12 mouse cellular contexts compared by ENCODE assay signal in genomic region chr5:121187580-121188001, GRCm38 (mm10). TPM values are rescaled to one million over a fixed set of nuclear protein-coding genes. Genes with fewer than 3 reads are reported as not detected.
DNase-seq lines count a peak whose midpoint lies in the region; ATAC-seq and TF ChIP-seq lines count a peak whose summit lies in the region.
"Had no signal": no experiment of that assay in that cellular context is flagged by ENCODE, and none has a peak within 500 bp of the region (broad histone marks: within the 10 kb centered on the region; RNA-seq: fewer than 3 reads in every experiment).

No protein-coding gene starts in this region.

- no peak for TF ChIP-seq EP300 in liver, postnatal 0 days (IDR thresholded peaks at IDR 0.05; ENCODE audit: low read depth)

- peaks cover 49% of the 10 kb centered on the region for H3K4me1 ChIP-seq in liver, embryonic 11.5 days (replicated peaks; ENCODE audit: control insufficient read depth, insufficient read depth, low read length)
- peaks cover 42% of the 10 kb centered on the region for H3K4me1 ChIP-seq in liver, postnatal 0 days (ENCODE audit: insufficient read depth)

- H3K4me3 ChIP-seq in liver, embryonic 11.5 days (ENCODE audit: low read depth, low read length) = no peak overlapping the region
- H3K4me3 ChIP-seq in liver, postnatal 0 days (ENCODE audit: low read depth, low read length) = no peak overlapping the region
- H3K4me3 ChIP-seq: limb, embryonic 10.5 days had no signal

- H3K36me3 ChIP-seq in liver, embryonic 11.5 days (ENCODE audit: control insufficient read depth, insufficient read depth, low read length) = no peaks in the 10 kb centered on the region; the same call in 1 of the 2 replicates
- no peaks in the 10 kb centered on the region for H3K36me3 ChIP-seq in liver, postnatal 0 days (replicated peaks; ENCODE audit: insufficient read depth, low read length)

- H3K4me2 ChIP-seq in liver, embryonic 11.5 days = peak overlapping the region; percentile 9; the same call in 1 of the 2 replicates
- H3K4me2 ChIP-seq in liver, postnatal 0 days (ENCODE audit: low read depth, low read length) = no peak overlapping the region

- H3K9me3 ChIP-seq in liver, embryonic 11.5 days (ENCODE audit: control insufficient read depth, low read length) = no peaks in the 10 kb centered on the region
- no peaks in the 10 kb centered on the region for H3K9me3 ChIP-seq in liver, postnatal 0 days (ENCODE audit: low read length)
- H3K9me3 ChIP-seq: limb, embryonic 10.5 days had no signal

- no peaks in the 10 kb centered on the region for H3K27me3 ChIP-seq in liver, embryonic 11.5 days (replicated peaks; ENCODE audit: control insufficient read depth, insufficient read depth, low read length)
- H3K27me3 ChIP-seq in liver, postnatal 0 days (ENCODE audit: insufficient read depth, low read length) = no peaks in the 10 kb centered on the region

- DNase-seq in cerebellum, adult 9-11 months = peak; percentile 50
- DNase-seq in cerebellum, postnatal 25 days = no peak
- DNase-seq in liver, embryonic 11.5 days (ENCODE audit: low spot score) = no peak
- DNase-seq in liver, postnatal 0 days = no peak
- peak; percentile 78 to 88 for DNase-seq in heart, adult 18-20 months
- peak; percentile 45 to 67 for DNase-seq in heart, postnatal 36 days
- DNase-seq in embryo, embryonic 10 days (ENCODE audit: low spot score) = no peak
- DNase-seq in frontal cortex, postnatal 10 days (ENCODE audit: low spot score in 2 of 2) = no peak

- WGBS in liver, embryonic 11.5 days = 88% methylated on average over 8 of the region's 8 CpGs
- WGBS in liver, postnatal 0 days (ENCODE audit: insufficient replicate concordance) = 82% methylated on average over 8 of the region's 8 CpGs

- no peak overlapping the region for H3K27ac ChIP-seq in liver, embryonic 11.5 days (ENCODE audit: low read depth, low read length)
- H3K27ac ChIP-seq in liver, postnatal 0 days (ENCODE audit: low read depth) = no peak overlapping the region
- H3K27ac ChIP-seq: limb, embryonic 10.5 days; macrophage had no signal

- H3K9ac ChIP-seq in liver, embryonic 11.5 days (ENCODE audit: low read depth, low read length) = no peak overlapping the region
- no peak overlapping the region for H3K9ac ChIP-seq in liver, postnatal 0 days (replicated peaks)

- ATAC-seq in liver, embryonic 11.5 days (replicated peaks; ENCODE audit: low FRiP score) = no peak
- no peak for ATAC-seq in liver, postnatal 0 days
- ATAC-seq: CD4-positive, CD25-positive, alpha-beta regulatory T cell, adult 4 months; intestine, embryonic 16.5 days had no signal

- no peak for TF ChIP-seq CTCF in liver, postnatal 0 days (IDR thresholded peaks at IDR 0.05; ENCODE audit: low read depth)

- intact Hi-C loops in heart, postnatal 36 days (cut with DNase I) = no loop called here

RNA-seq across cellular contexts. Expression of gene Ptpn11, which starts 3.6 kb away (rescaled TPM):
- 21.5 TPM in 2 replicates for polyA plus RNA-seq in liver, embryonic 11.5 days (2014; fragmentation: Nextera tagmentation; extraction: Ambion mirVana)
- polyA plus RNA-seq in liver, postnatal 0 days (2015; fragmentation: Nextera tagmentation; extraction: Ambion mirVana) = 9.6 and 10.6 TPM in 2 replicates
- total RNA-seq in heart, adult 18-20 months (2021) = 100 to 1,000 TPM; 172 to 174 TPM
- total RNA-seq in heart, postnatal 36 days (2021) = 100 to 1,000 TPM; 166 to 210 TPM

RNA-seq across cellular contexts. Expression of gene Rpl6, which starts 16.7 kb away (rescaled TPM):
- polyA plus RNA-seq in liver, embryonic 11.5 days (2014; fragmentation: Nextera tagmentation; extraction: Ambion mirVana) = 959 and 1,036 TPM in 2 replicates
- 315 and 325 TPM in 2 replicates for polyA plus RNA-seq in liver, postnatal 0 days (2015; fragmentation: Nextera tagmentation; extraction: Ambion mirVana)
- total RNA-seq in heart, adult 18-20 months (2021) = 100 to 1,000 TPM; 479 to 585 TPM
- 100 to 1,000 TPM; 519 to 543 TPM for total RNA-seq in heart, postnatal 36 days (2021)

RNA-seq across cellular contexts. Expression of gene Hectd4, which starts 32.4 kb away (rescaled TPM):
- 11.8 and 16.3 TPM in 2 replicates for polyA plus RNA-seq in liver, embryonic 11.5 days (2014; fragmentation: Nextera tagmentation; extraction: Ambion mirVana)
- polyA plus RNA-seq in liver, postnatal 0 days (2015; fragmentation: Nextera tagmentation; extraction: Ambion mirVana) = 3.3 and 3.6 TPM in 2 replicates
- total RNA-seq in heart, adult 18-20 months (2021) = 10 to 100 TPM; 23.2 to 23.4 TPM
- total RNA-seq in heart, postnatal 36 days (2021) = 10 to 100 TPM; 21.1 to 24.4 TPM

Comparison
In these comparisons a context has a peak if more than half of its experiments do, and no peak if none do; other contexts are left out.
1. DNase-seq: peak in cerebellum, adult 9-11 months (single experiment), heart, adult 18-20 months (2 of 2) and heart, postnatal 36 days (2 of 2); none in cerebellum, postnatal 25 days (0 of 2), liver, embryonic 11.5 days (single experiment), liver, postnatal 0 days (single experiment), embryo, embryonic 10 days (single experiment) and frontal cortex, postnatal 10 days (0 of 2).